Comparison of ENCODE assay signal across 8 mouse cellular contexts in the genomic region with DNA sequence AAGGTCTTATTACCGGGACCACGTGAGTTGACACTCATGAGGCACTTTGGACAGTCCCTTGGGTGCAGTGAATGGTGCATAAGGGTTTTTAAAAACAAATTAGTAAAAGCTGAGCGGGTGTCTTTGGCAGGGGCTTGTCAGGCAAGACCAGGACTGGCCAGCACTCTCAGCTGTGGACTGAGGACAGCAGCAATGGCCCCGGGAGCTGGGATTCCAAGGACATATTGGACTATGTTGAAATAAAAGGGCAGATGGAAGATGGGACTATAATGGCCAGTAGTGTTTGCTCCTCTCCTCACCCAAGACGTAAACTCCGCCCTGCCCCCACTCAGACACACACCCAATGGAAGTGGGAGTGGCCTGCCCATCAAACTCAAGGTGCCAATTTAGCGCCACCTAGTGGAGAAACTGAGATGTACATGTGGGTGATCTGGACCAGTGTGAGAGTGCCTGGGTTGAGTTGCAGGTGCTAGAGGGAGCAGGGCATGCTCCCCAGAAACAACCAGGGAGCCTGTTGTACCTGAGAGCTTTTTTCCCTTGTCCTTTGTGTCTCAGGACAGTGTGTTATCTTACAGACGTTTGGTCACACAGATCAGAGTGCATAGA.
DNase-seq lines count a peak whose midpoint lies in the region; ATAC-seq and TF ChIP-seq lines count a peak whose summit lies in the region.

No protein-coding gene starts in this region.

- no peak overlapping the region for H3K4me2 ChIP-seq in hindbrain, embryonic 14.5 days (replicated peaks)

- H3K4me1 ChIP-seq in bone marrow, adult 2 months (ENCODE audit: control insufficient read depth, insufficient read depth, low read length), result no peaks in the 10 kb centered on the region
- no peaks in the 10 kb centered on the region; the same call in 1 of the 2 replicates for H3K4me1 ChIP-seq in hindbrain, embryonic 14.5 days (replicated peaks; ENCODE audit: control insufficient read depth, insufficient read depth, low read length)
- H3K4me1 ChIP-seq in small intestine, adult 2 months (ENCODE audit: control insufficient read depth, insufficient read depth, insufficient read length, low read length), result no peaks in the 10 kb centered on the region

- H3K9ac ChIP-seq in hindbrain, embryonic 14.5 days, result no peak overlapping the region

- no peaks in the 10 kb centered on the region for H3K36me3 ChIP-seq in hindbrain, embryonic 14.5 days (replicated peaks; ENCODE audit: control insufficient read depth, insufficient read depth)
- H3K36me3 ChIP-seq in small intestine, adult 2 months (ENCODE audit: control insufficient read depth, insufficient read depth, low read length), result no peaks in the 10 kb centered on the region

- 0 out of 2 replicates have a peak, but pooled peaks cover 8% of the 10 kb centered on the region for H3K27me3 ChIP-seq in hindbrain, embryonic 14.5 days (ENCODE audit: control insufficient read depth, insufficient read depth, low read length)
- peaks cover 6% of the 10 kb centered on the region; the same call in 1 of the 2 replicates for H3K27me3 ChIP-seq in small intestine, adult 2 months (ENCODE audit: control insufficient read depth, insufficient read depth, low read length)

- DNase-seq in heart, adult 18-20 months, result peak; percentile 19 to 35
- DNase-seq in heart, adult 11 months, result no peak
- peak; percentile 78 for DNase-seq in hindbrain, embryonic 14.5 days (ENCODE audit: low spot score)
- DNase-seq in layer of hippocampus, postnatal 25 days (ENCODE audit: extremely low spot score in 1 of 2, low spot score in 1 of 2), result peak; percentile 31 to 69

- ATAC-seq in erythroblast, adult 5-6 weeks (replicated peaks; ENCODE audit: low FRiP score, poor library complexity, severe bottlenecking), result peak; percentile 82
- ATAC-seq in hindbrain, embryonic 14.5 days (ENCODE audit: low FRiP score), result no peak
- ATAC-seq in megakaryocyte, adult 5-6 weeks (ENCODE audit: poor library complexity, severe bottlenecking), result peak; percentile 64; the same call in 1 of the 2 replicates

- H3K9me3 ChIP-seq in hindbrain, embryonic 14.5 days (ENCODE audit: control insufficient read depth, low read length), result no peaks in the 10 kb centered on the region

- TF ChIP-seq POLR2A in bone marrow, adult 2 months (IDR thresholded peaks at IDR 0.05; ENCODE audit: borderline replicate concordance, control insufficient read depth, low read depth, low read length), result no peak
- TF ChIP-seq POLR2A in small intestine, adult 2 months (IDR thresholded peaks at IDR 0.05; ENCODE audit: low read depth, low read length), result no peak

- no peak overlapping the region for H3K4me3 ChIP-seq in bone marrow, adult 2 months (replicated peaks; ENCODE audit: control insufficient read depth, low read depth, low read length)
- H3K4me3 ChIP-seq in hindbrain, embryonic 14.5 days (replicated peaks; ENCODE audit: low read length), result no peak overlapping the region
- H3K4me3 ChIP-seq in small intestine, adult 2 months (ENCODE audit: low read depth, low read length), result no peak overlapping the region

- TF ChIP-seq CTCF in bone marrow, adult 2 months (IDR thresholded peaks at IDR 0.05; ENCODE audit: control insufficient read depth, insufficient read depth, low read length), result peak; percentile 59
- peak; percentile 49; the same call in 1 of the 2 replicates for TF ChIP-seq CTCF in small intestine, adult 2 months (IDR thresholded peaks at IDR 0.05; ENCODE audit: extremely low read depth, insufficient read length, insufficient replicate concordance, low read depth, low read length)

- WGBS in bone marrow, adult 2 months, result 25% methylated on average over 8 of the region's 8 CpGs
- 21% methylated on average over 8 of the region's 8 CpGs for WGBS in hindbrain, embryonic 14.5 days
- WGBS in small intestine, adult 2 months, result 29% methylated on average over 8 of the region's 8 CpGs

- no peak overlapping the region for H3K27ac ChIP-seq in bone marrow, adult 2 months (ENCODE audit: control insufficient read depth, insufficient read depth, low read depth, low read length, poor library complexity)
- H3K27ac ChIP-seq in hindbrain, embryonic 14.5 days, result no peak overlapping the region
- no peak overlapping the region for H3K27ac ChIP-seq in small intestine, adult 2 months (ENCODE audit: insufficient read depth, low read depth, low read length)
